Mouse (Mus musculus) hindbrain, embryonic 16.5 days (tissue): ENCODE measurements around the gene Mief2. TPM values are rescaled to one million over a fixed set of nuclear protein-coding genes. Genes with fewer than 3 reads are reported as not detected.

Experiments
- ATAC-seq: fragments of 200-750 bp; cut with Nextera tagmentation; 2 replicates; pipeline ENCODE4 v1.8.0; 2017; ENCODE audit warnings: moderate TSS enrichment, moderate library complexity
- H3K27ac ChIP-seq: fragments of 300-500 bp; sonication (generic); 2 replicates; pipeline ENCODE4 v1.5.1; 2014; ENCODE audit warnings: low read depth, mild to moderate bottlenecking, control low read depth, low read length, moderate library complexity
- H3K27me3 ChIP-seq: fragments of 300-500 bp; sonication (generic); replicated peaks from 2 replicates; pipeline ENCODE4 v1.6.1; 2014; ENCODE audit warnings: low read length; ENCODE audit not compliant: control insufficient read depth, insufficient read depth
- H3K36me3 ChIP-seq: fragments of 300-500 bp; sonication (generic); 2 replicates; pipeline ENCODE4 v1.6.1; 2014; ENCODE audit warnings: mild to moderate bottlenecking, low read length, moderate library complexity, mixed read lengths; ENCODE audit not compliant: control insufficient read depth, insufficient read depth
- H3K4me1 ChIP-seq: fragments of 300-500 bp; sonication (generic); 2 replicates; pipeline ENCODE4 v1.6.1; 2014; ENCODE audit warnings: low read depth, low read length; ENCODE audit not compliant: control insufficient read depth, insufficient read depth
- H3K4me2 ChIP-seq: fragments of 300-500 bp; sonication (generic); 2 replicates; pipeline ENCODE4 v1.6.1; 2014; ENCODE audit warnings: mild to moderate bottlenecking, low read length, control low read depth, moderate library complexity
- H3K4me3 ChIP-seq: fragments of 300-500 bp; sonication (generic); 2 replicates; pipeline ENCODE4 v1.5.1; 2014; ENCODE audit warnings: mild to moderate bottlenecking, low read length, control low read depth, moderate library complexity
- H3K9ac ChIP-seq: fragments of 300-500 bp; sonication (generic); 2 replicates; pipeline ENCODE4 v1.6.1; 2014; ENCODE audit warnings: low read depth, mild to moderate bottlenecking, control low read depth, low read length, moderate library complexity
- H3K9me3 ChIP-seq: fragments of 300-500 bp; sonication (generic); 2 replicates; pipeline ENCODE4 v1.6.1; 2014; ENCODE audit warnings: mild to moderate bottlenecking, low read length, moderate library complexity; ENCODE audit not compliant: control insufficient read depth
- WGBS: fragments of 180-500 bp; shearing (Covaris S2); extraction: QIAGEN DNeasy Blood & Tissue Kit; methylation state at CpG from one replicate; pipeline ENCODE4 v1.1.7; 2014; 5-methylcytosine and 5-hydroxymethylcytosine counted together
- polyA plus RNA-seq: library from polyadenylated mRNA; unstranded; fragments of >200 nt; fragmentation: Nextera tagmentation; extraction: Ambion mirVana; gene quantifications from 2 replicates; pipeline ENCODE4 v1.2.1, GENCODE M21; 2015

The Mief2 gene
- polyA plus RNA-seq, 1 experiment from 2014 or later = 29.7 TPM

- peaks cover 87% of the 10 kb centered on the region for H3K36me3 ChIP-seq
- no peak overlapping the region for H3K4me2 ChIP-seq
- no peak overlapping the region for H3K9ac ChIP-seq
- no peak overlapping the region for H3K27ac ChIP-seq
- no peak for ATAC-seq
- H3K9me3 ChIP-seq = no peaks in the 10 kb centered on the region
- no peaks in the 10 kb centered on the region for H3K4me1 ChIP-seq
- H3K27me3 ChIP-seq = no peaks in the 10 kb centered on the region
- 94% methylated on average over 18 of the region's 18 CpGs for WGBS
- H3K4me3 ChIP-seq = no peak overlapping the region
Observed at GRCm38 (mm10) chr11:60712040-60712439, 16.2 kb upstream of the Mief2 start.

DNA sequence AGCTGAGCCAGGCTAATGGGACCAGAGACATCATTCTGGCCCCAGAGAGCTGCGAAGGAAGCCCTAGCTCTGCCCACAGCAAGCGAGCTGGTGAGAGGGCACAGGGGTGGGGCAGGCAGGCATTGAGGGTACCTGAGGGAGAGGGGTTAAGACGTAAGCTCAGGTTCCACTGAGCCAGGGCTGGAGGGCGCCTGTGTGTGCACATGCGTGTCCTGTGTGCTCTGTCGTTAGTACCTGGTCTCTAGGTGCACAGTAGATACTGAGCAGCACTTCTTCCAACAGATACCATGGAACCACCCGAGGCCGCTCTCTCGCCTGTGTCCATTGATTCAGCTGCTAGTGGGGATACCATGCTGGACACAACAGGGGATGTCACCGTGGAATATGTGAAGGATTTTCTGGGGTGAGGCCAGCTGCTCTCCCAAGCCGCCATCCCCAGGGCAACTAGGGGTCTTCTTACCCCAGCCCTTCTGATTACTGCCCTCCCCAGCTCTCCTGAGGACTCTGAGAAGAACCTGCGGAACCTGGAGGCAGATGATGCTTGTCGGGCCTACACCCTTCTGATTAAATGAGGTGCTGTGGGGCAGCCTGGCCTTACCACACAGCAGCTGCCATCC, 15.5 kb upstream of the Mief2 start:
- H3K4me2 ChIP-seq = no peak overlapping the region
- no peaks in the 10 kb centered on the region for H3K9me3 ChIP-seq
- no peak overlapping the region for H3K9ac ChIP-seq
- no peak overlapping the region for H3K27ac ChIP-seq
- ATAC-seq = no peak
- no peaks in the 10 kb centered on the region for H3K27me3 ChIP-seq
- H3K36me3 ChIP-seq = peaks cover 85% of the 10 kb centered on the region
- H3K4me3 ChIP-seq = no peak overlapping the region
- 92% methylated on average over 13 of the region's 13 CpGs for WGBS
- no peaks in the 10 kb centered on the region for H3K4me1 ChIP-seq

- no peak for ATAC-seq
- no peaks in the 10 kb centered on the region for H3K27me3 ChIP-seq
- H3K36me3 ChIP-seq = peaks cover 84% of the 10 kb centered on the region
- no peak overlapping the region for H3K4me2 ChIP-seq
- H3K9ac ChIP-seq = no peak overlapping the region
- no peak overlapping the region for H3K27ac ChIP-seq
- WGBS = 78% methylated on average over 5 of the region's 5 CpGs
- H3K9me3 ChIP-seq = no peaks in the 10 kb centered on the region
- H3K4me1 ChIP-seq = no peaks in the 10 kb centered on the region
- H3K4me3 ChIP-seq = no peak overlapping the region
Observed at GRCm38 (mm10) chr11:60715833-60716232, 12.4 kb upstream of the Mief2 start.

DNA sequence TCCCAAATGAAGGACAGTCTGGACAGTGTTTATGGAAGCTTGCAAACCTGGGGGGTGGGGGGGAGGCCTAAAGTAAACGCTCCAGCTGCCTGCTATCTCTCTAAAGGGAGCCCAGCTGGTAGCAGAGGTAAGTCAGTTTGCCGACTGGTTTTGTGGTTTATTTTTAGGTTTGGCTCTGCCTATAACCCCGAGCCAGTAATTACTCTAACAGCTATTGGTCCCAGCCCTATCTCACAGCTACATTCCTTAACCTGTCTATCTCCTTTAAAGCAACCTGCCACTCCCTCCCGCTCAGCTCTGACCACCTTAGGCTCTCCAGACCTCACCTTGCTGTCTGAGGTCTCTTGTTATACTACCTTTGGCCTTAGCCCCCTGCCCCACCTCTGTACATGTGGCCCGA, 8.9 kb upstream of the Mief2 start:
- Histone ChIP-seq H3K4me3 (no peak overlapping the region), H3K27ac (no peak overlapping the region), H3K36me3 (peaks cover 89% of the 10 kb centered on the region), H3K9ac (no peak overlapping the region), H3K9me3 (no peaks in the 10 kb centered on the region), H3K27me3 (no peaks in the 10 kb centered on the region), H3K4me2 (no peak overlapping the region), H3K4me1 (no peaks in the 10 kb centered on the region)
- no peak for ATAC-seq
- 88% methylated on average over 5 of the region's 5 CpGs for WGBS

DNA sequence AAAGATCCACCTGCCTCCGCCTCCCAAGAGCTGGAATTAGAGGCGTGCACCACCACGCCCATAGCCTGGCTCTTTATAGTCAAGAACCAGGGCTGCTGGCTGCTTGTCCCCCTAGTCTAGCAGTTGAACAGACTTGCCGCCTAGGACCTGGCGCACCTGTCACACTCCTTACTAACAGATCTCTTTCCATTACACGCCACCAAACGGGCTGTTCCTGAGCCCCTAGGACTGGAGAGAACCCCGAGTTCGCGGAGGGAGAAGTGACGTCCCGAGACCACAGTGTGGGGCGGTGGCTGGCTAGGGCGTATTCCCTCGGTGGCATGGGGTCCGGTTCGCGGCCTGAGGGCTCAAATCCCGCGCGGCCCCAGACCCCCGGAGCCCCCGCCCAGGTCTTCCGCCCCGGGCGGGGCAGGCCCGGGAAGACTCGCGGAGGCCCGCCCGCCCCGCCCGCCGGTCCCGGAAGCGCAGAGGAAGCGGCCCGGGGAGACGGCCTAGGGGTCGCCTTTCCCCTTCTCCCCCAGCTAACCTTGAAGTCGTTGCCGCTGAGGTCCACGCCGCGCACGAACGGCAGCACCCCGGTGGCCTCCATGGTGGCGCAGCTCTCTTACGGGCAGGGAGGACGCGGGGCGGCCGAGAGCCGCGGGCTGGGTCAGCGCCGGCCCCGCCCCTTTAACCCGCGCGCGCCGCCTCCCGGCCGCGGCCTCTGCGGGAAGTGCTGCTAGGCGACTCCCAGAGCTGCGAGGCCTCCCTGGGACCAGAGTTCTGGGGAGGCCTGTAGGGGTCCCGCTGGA, 1.4 kb upstream of the Mief2 start, which contains the start of gene Flii:
Flii (minus strand) TSS at position 663 of the 791 bp plus-strand sequence.
- ATAC-seq = peak; percentile 75
- WGBS = under 1% methylated on average over 68 of the region's 71 CpGs
- no peaks in the 10 kb centered on the region for H3K27me3 ChIP-seq

GRCm38 (mm10) chr11:60727392-60728140, 632 bp upstream of the Mief2 start:
- H3K27me3 ChIP-seq = no peaks in the 10 kb centered on the region
- peak; percentile 9 for ATAC-seq
- WGBS = under 1% methylated on average over 12 of the region's 12 CpGs

More for the DNA sequence above, 1.4 kb upstream of the Mief2 start, which contains the start of gene Flii:
- Histone ChIP-seq H3K4me3 (peak within 1 kb of the TSS; percentile 70), H3K27ac (peak within 1 kb of the TSS; percentile 90), H3K36me3 (peaks cover 36% of the 10 kb centered on the region), H3K4me2 (peak within 1 kb of the TSS; percentile 77), H3K4me1 (peaks cover 24% of the 10 kb centered on the region), H3K9me3 (no peaks in the 10 kb centered on the region), H3K9ac (peak within 1 kb of the TSS; percentile 92)

DNA sequence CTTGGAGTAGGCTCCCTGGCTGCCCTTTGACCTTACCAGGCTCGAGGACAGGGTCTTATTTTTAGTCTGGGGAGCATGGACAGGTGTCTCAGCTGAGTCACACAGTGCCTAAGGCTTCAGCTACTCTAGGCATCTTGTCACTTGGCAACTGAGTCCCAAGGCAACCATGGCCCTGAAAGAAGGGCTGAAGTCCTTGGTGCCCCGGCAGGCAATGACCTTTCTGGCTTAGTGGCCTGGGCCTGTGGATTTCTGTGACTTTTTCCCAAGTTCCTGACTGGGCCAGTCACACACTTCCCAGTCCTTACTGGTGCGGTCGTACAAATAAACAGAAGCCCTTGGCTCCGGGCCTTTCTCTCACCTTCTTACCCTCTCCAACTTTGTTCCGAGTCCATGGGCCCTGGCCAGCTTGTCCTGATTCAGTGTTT, 1.0 kb downstream of the Mief2 start:
- Histone ChIP-seq H3K36me3 (peaks cover 24% of the 10 kb centered on the region), H3K4me2 (peak overlapping the region; percentile 77), H3K4me1 (peaks cover 24% of the 10 kb centered on the region), H3K27ac (no peak overlapping the region), H3K9ac (peak overlapping the region; percentile 78), H3K4me3 (peak overlapping the region; percentile 70), H3K27me3 (no peaks in the 10 kb centered on the region), H3K9me3 (no peaks in the 10 kb centered on the region)
- no peak for ATAC-seq
- WGBS = 74% methylated on average over 6 of the region's 6 CpGs

More at GRCm38 (mm10) chr11:60727392-60728140, 632 bp upstream of the Mief2 start:
- H3K9me3 ChIP-seq = no peaks in the 10 kb centered on the region
- H3K27ac ChIP-seq = peak overlapping the region; percentile 90
- peaks cover 24% of the 10 kb centered on the region for H3K4me1 ChIP-seq
- H3K9ac ChIP-seq = peak overlapping the region; percentile 92
- H3K4me3 ChIP-seq = peak overlapping the region; percentile 70
- peaks cover 33% of the 10 kb centered on the region for H3K36me3 ChIP-seq
- H3K4me2 ChIP-seq = peak overlapping the region; percentile 77

DNA sequence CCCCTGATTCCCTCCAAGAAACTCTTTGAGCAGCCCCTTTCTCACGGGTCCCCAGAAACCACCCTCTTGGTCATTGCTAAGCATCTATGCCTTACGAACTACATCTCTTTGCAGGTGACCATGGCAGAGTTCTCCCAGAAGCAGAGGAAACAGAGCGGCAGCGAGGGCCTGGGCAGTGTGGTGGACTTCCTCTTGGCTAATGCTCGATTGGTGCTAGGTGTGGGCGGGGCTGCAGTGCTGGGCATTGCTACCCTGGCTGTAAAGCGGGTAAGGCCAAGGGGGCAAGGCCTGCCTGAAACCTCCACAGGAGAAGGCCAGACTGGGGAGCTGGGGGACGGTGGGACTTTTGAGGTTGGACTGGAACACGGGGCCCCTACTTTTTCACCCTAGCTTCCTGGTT, 2.0 kb downstream of the Mief2 start:
- H3K27ac ChIP-seq = no peak overlapping the region
- no peak overlapping the region for H3K9ac ChIP-seq
- H3K4me1 ChIP-seq = peaks cover 24% of the 10 kb centered on the region
- peaks cover 18% of the 10 kb centered on the region; the same call in 1 of the 2 replicates for H3K36me3 ChIP-seq
- H3K4me2 ChIP-seq = no peak overlapping the region
- H3K9me3 ChIP-seq = no peaks in the 10 kb centered on the region
- no peak overlapping the region for H3K4me3 ChIP-seq
- ATAC-seq = no peak
- H3K27me3 ChIP-seq = no peaks in the 10 kb centered on the region
- 91% methylated on average over 9 of the region's 9 CpGs for WGBS

DNA sequence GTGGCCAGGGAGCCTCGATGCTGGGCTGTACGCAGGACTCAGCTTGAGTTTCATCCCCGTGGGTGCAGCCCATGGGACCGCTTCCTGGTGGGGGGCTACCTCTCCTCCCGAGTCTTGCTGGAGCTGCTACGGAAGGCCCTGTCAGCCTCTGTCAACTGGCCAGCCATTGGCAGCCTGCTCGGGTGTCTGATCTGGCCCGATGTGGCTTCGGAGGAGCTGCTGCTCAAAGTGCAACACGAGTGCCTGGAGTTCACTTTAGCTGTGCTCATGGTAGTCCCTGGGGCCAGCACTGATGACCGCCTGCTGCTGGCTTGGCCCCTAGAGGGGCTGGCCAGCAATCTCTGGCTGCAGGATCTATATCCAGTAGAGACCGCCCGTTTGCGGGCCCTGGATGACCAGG, 3.1 kb downstream of the Mief2 start:
- Histone ChIP-seq H3K4me1 (peaks cover 20% of the 10 kb centered on the region), H3K9me3 (no peaks in the 10 kb centered on the region), H3K4me2 (no peak overlapping the region), H3K27me3 (no peaks in the 10 kb centered on the region), H3K4me3 (no peak overlapping the region), H3K27ac (no peak overlapping the region), H3K9ac (no peak overlapping the region), H3K36me3 (peaks cover 18% of the 10 kb centered on the region; the same call in 1 of the 2 replicates)
- 93% methylated on average over 14 of the region's 14 CpGs for WGBS
- no peak for ATAC-seq
